Mouse (Mus musculus) granulocyte monocyte progenitor cell, adult 5-6 weeks (primary cell): Measurements from ENCODE around the gene Mga. TPM values are rescaled to one million over a fixed set of nuclear protein-coding genes. Genes with fewer than 3 reads are reported as not detected.

Source experiments
- ATAC-seq: replicated peaks from 2 replicates; pipeline ENCODE4 v1.8.0; 2016; ENCODE audit warnings: mild to moderate bottlenecking, moderate TSS enrichment, inconsistent platforms; ENCODE audit not compliant: poor library complexity, severe bottlenecking
- total RNA-seq, 2 experiments: library from RNA; stranded (forward) in 1 of 2; stranded (reverse) in 1 of 2; fragments of 200-712, 200-1000 nt in 1 of 2; fragments of >200 nt in 1 of 2; fragmentation: Nextera tagmentation in 1 of 2; gene quantifications; 2 replicates each; pipeline ENCODE4 v1.2.3; 2014 to 2017

The Mga gene
- total RNA-seq, 2 experiments from 2014 or later = 71.1 to 71.3 TPM

DNA sequence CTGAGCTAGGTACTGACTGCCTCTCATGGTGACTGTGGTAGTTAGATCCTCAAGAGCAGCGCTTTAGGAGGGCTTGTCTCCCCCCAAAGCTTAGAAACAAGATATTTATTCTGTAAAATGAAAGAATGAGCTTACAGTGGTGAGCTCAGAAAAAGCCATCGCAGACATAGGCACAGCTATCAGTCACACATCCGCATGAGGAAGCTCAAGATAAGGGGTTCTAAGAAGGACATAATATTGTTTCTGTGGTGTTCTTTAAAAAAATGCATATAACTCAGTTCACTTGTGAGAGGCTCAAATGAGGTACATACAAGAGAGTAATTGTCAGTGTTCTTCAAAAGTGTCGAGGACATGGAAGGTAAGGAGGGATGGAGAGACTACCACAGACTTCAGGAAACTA, 118.9 kb downstream of the Mga start:
- ATAC-seq = no peak

DNA sequence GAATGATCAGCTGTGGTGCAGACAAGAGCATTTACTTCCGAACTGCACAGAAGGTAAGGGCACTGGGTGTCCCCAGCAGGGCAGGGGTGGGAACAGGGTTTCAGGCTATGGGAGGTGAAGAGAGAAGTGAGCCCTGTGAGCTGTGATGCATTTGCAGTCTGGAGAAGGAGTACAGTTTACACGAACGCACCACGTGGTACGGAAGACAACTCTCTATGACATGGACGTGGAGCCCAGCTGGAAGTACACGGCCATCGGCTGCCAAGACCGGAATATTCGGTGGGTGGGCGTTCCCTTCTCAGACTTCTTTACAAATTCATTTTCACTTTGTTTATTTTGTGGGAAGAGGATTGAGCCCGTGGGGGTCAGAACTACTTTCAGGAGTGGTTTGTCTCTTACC, 120.6 kb downstream of the Mga start:
- no peak for ATAC-seq

Other genes starting within 250 kb of the Mga start
- gene Ndufaf1, start 234.4 kb upstream of the Mga start, total RNA-seq (2014; fragmentation: Nextera tagmentation) = 30.0 and 30.7 TPM in 2 replicates
- 22.1 and 23.6 TPM in 2 replicates for gene Ndufaf1, start 234.4 kb upstream of the Mga start, total RNA-seq (2017)
- gene Rtf1, start 222.2 kb upstream of the Mga start, total RNA-seq (2014; fragmentation: Nextera tagmentation) = 45.2 and 49.5 TPM in 2 replicates
- gene Rtf1, start 222.2 kb upstream of the Mga start, total RNA-seq (2017) = 33.3 and 38.8 TPM in 2 replicates
- gene Itpka, start 154.9 kb upstream of the Mga start, total RNA-seq (2014; fragmentation: Nextera tagmentation) = 0.47 TPM in 1 of 2 replicates, not detected in the other
- 0.57 TPM in 1 of 2 replicates, not detected in the other for gene Itpka, start 154.9 kb upstream of the Mga start, total RNA-seq (2017)
- not detected in 2 replicates for gene Ltk, start 136.8 kb upstream of the Mga start, total RNA-seq (2014; fragmentation: Nextera tagmentation)
- not detected in 2 replicates for gene Ltk, start 136.8 kb upstream of the Mga start, total RNA-seq (2017)
- 15.8 and 16.1 TPM in 2 replicates for gene Rpap1, start 109.7 kb upstream of the Mga start, total RNA-seq (2014; fragmentation: Nextera tagmentation)
- 10.7 and 11.7 TPM in 2 replicates for gene Rpap1, start 109.7 kb upstream of the Mga start, total RNA-seq (2017)
- 0.15 TPM in 1 of 2 replicates, not detected in the other for gene Tyro3, start 99.5 kb upstream of the Mga start, total RNA-seq (2014; fragmentation: Nextera tagmentation)
- not detected in 2 replicates for gene Tyro3, start 99.5 kb upstream of the Mga start, total RNA-seq (2017)
- gene Mapkbp1, start 75.5 kb downstream of the Mga start, total RNA-seq (2014; fragmentation: Nextera tagmentation) = 3.0 and 3.8 TPM in 2 replicates
- gene Mapkbp1, start 75.5 kb downstream of the Mga start, total RNA-seq (2017) = 4.3 and 7.6 TPM in 2 replicates
- 2.3 and 7.9 TPM in 2 replicates for gene Jmjd7, start 130.3 kb downstream of the Mga start, total RNA-seq (2014; fragmentation: Nextera tagmentation)
- 3.5 and 4.0 TPM in 2 replicates for gene Jmjd7, start 130.3 kb downstream of the Mga start, total RNA-seq (2017)
- 1.0 and 1.5 TPM in 2 replicates for gene Gm28042, start 130.3 kb downstream of the Mga start, total RNA-seq (2014; fragmentation: Nextera tagmentation)
- gene Gm28042, start 130.3 kb downstream of the Mga start, total RNA-seq (2017) = not detected in 2 replicates
- 0.62 TPM in 1 of 2 replicates, not detected in the other for gene Pla2g4b, start 136.2 kb downstream of the Mga start, total RNA-seq (2014; fragmentation: Nextera tagmentation)
- 0.72 and 1.8 TPM in 2 replicates for gene Pla2g4b, start 136.2 kb downstream of the Mga start, total RNA-seq (2017)